Mouse (Mus musculus): ENCODE data around the gene Cttnbp2.
"Not testable (repeated sequence)": the region's sequence is repeated elsewhere in the genome, so short reads cannot be mapped to it uniquely, and the experiment has no call there.

The Cttnbp2 gene

GRCm38 (mm10) chr6:18415961-18416360, 98.7 kb downstream of the Cttnbp2 start:
- DNase-seq, result no peak

- no peak for DNase-seq
Observed at GRCm38 (mm10) chr6:18411505-18412225, 103.0 kb downstream of the Cttnbp2 start.

GRCm38 (mm10) chr6:18408445-18408844, 106.2 kb downstream of the Cttnbp2 start:
- no peak for DNase-seq

- no peak for DNase-seq
Observed at GRCm38 (mm10) chr6:18401066-18401674, 113.5 kb downstream of the Cttnbp2 start.

- DNase-seq, result no peak
Observed at GRCm38 (mm10) chr6:18381380-18381779, 133.3 kb downstream of the Cttnbp2 start.

- no peak for DNase-seq
Observed at GRCm38 (mm10) chr6:18380300-18381202, 134.1 kb downstream of the Cttnbp2 start.

- not testable (repeated sequence) for DNase-seq
Observed at GRCm38 (mm10) chr6:18377755-18378154, 136.9 kb downstream of the Cttnbp2 start.

- DNase-seq, result no peak
Observed at GRCm38 (mm10) chr6:18374744-18375143, 139.9 kb downstream of the Cttnbp2 start.

GRCm38 (mm10) chr6:18373652-18374051, 141.0 kb downstream of the Cttnbp2 start:
- no peak for DNase-seq

- DNase-seq, result peak; percentile 63 to 79
Observed at GRCm38 (mm10) chr6:18372447-18373228, 142.0 kb downstream of the Cttnbp2 start.

- DNase-seq, result no peak
Observed at GRCm38 (mm10) chr6:18369723-18370122, 144.9 kb downstream of the Cttnbp2 start.

GRCm38 (mm10) chr6:18369054-18369453, 145.6 kb downstream of the Cttnbp2 start:
- DNase-seq, result no peak

- DNase-seq, result no peak
Observed at GRCm38 (mm10) chr6:18362232-18362631, 152.4 kb downstream of the Cttnbp2 start.

- DNase-seq, result no peak
Observed at GRCm38 (mm10) chr6:18360955-18361354, 153.7 kb downstream of the Cttnbp2 start.

- no peak for DNase-seq
Observed at GRCm38 (mm10) chr6:18360154-18360553, 154.5 kb downstream of the Cttnbp2 start.

GRCm38 (mm10) chr6:18349153-18349858, 165.3 kb downstream of the Cttnbp2 start:
- no peak for DNase-seq

- no peak for DNase-seq
Observed at GRCm38 (mm10) chr6:18344272-18344671, 170.4 kb downstream of the Cttnbp2 start.

GRCm38 (mm10) chr6:18338307-18338706, 176.3 kb downstream of the Cttnbp2 start:
- no peak for DNase-seq

- no peak for DNase-seq
Observed at GRCm38 (mm10) chr6:18335393-18335792, 179.2 kb downstream of the Cttnbp2 start.

- DNase-seq, result no peak
Observed at GRCm38 (mm10) chr6:18322950-18323349, 191.7 kb downstream of the Cttnbp2 start.

All from cerebellum, postnatal 25 days (tissue).